Mouse (Mus musculus) heart, embryonic 11.5 days (tissue): ENCODE measurements around the gene Zfr2. TPM values are rescaled to one million over a fixed set of nuclear protein-coding genes. Genes with fewer than 3 reads are reported as not detected.
"Not testable (repeated sequence)": the region's sequence is repeated elsewhere in the genome, so short reads cannot be mapped to it uniquely, and the experiment has no call there.

Experiments
- ATAC-seq: fragments of 200-750 bp; cut with Nextera tagmentation; replicated peaks from 2 replicates; pipeline ENCODE4 v1.8.0; 2017; ENCODE audit warnings: moderate library complexity; ENCODE audit not compliant: insufficient number of reproducible peaks, low FRiP score, low TSS enrichment
- H3K27ac ChIP-seq: fragments of 300-500 bp; sonication (generic); 2 replicates; pipeline ENCODE4 v1.5.1; 2014; ENCODE audit warnings: mild to moderate bottlenecking, low read depth, low read length
- H3K27me3 ChIP-seq: fragments of 300-500 bp; sonication (generic); 2 replicates; pipeline ENCODE4 v1.6.1; 2014; ENCODE audit warnings: mild to moderate bottlenecking, low read length, mixed read lengths; ENCODE audit not compliant: control insufficient read depth, insufficient read depth
- H3K36me3 ChIP-seq: fragments of 300-500 bp; sonication (generic); 2 replicates; pipeline ENCODE4 v1.6.1; 2014; ENCODE audit warnings: mild to moderate bottlenecking, low read length, moderate library complexity, mixed read lengths; ENCODE audit not compliant: control insufficient read depth, insufficient read depth
- H3K4me1 ChIP-seq: fragments of 300-500 bp; sonication (generic); 2 replicates; pipeline ENCODE4 v1.6.1; 2014; ENCODE audit warnings: low read length; ENCODE audit not compliant: control insufficient read depth, insufficient read depth
- H3K4me2 ChIP-seq: fragments of 300-500 bp; sonication (generic); 2 replicates; pipeline ENCODE4 v1.6.1; 2014; ENCODE audit warnings: mild to moderate bottlenecking, moderate library complexity
- H3K4me3 ChIP-seq: fragments of 300-500 bp; sonication (generic); 2 replicates; pipeline ENCODE4 v1.5.1; 2014; ENCODE audit warnings: low read depth, low read length
- H3K9ac ChIP-seq: fragments of 300-500 bp; sonication (generic); 2 replicates; pipeline ENCODE4 v1.6.1; 2014; ENCODE audit warnings: mild to moderate bottlenecking, low read depth, low read length, moderate library complexity
- H3K9me3 ChIP-seq: fragments of 300-500 bp; sonication (generic); replicated peaks from 2 replicates; pipeline ENCODE4 v1.6.1; 2016; ENCODE audit warnings: low read length; ENCODE audit not compliant: control insufficient read depth
- WGBS: fragments of 180-500 bp; shearing (Covaris S2); extraction: QIAGEN DNeasy Blood & Tissue Kit; methylation state at CpG from one replicate; pipeline ENCODE4 v1.1.7; 2014; ENCODE audit not compliant: insufficient replicate concordance; 5-methylcytosine and 5-hydroxymethylcytosine counted together
- polyA plus RNA-seq: library from polyadenylated mRNA; unstranded; fragments of >200 nt; fragmentation: Nextera tagmentation; extraction: Ambion mirVana; gene quantifications from 2 replicates; pipeline ENCODE4 v1.2.1, GENCODE M21; 2014

The Zfr2 gene
- polyA plus RNA-seq, 1 experiment from 2014 or later, result 2.3 TPM

DNA sequence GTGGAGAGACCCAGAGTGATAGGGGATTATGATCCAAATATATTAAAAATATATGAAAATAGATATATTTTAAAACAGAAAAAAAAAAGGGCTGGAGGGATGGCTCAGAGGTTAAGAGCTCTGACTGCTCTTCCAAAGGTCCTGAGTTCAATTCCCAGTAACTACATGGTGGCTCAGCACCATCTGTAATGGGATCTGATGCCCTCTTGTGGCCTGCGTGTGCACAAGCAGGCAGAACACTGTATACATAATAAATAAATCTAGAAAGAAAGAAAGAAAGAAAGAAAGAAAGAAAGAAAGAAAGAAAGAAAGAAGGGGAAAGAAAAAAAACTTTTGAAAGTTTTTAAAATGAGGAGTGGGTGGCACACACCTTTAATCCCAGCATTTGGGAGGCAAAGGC lies 15.7 kb upstream of the Zfr2 start:
- H3K9me3 ChIP-seq, H3K9ac ChIP-seq, H3K4me2 ChIP-seq, H3K4me3 ChIP-seq, H3K27me3 ChIP-seq, ATAC-seq, H3K4me1 ChIP-seq, H3K27ac ChIP-seq, H3K36me3 ChIP-seq: not testable (repeated sequence)
- WGBS, result 12% methylated on average over 1 of the region's 1 CpGs

DNA sequence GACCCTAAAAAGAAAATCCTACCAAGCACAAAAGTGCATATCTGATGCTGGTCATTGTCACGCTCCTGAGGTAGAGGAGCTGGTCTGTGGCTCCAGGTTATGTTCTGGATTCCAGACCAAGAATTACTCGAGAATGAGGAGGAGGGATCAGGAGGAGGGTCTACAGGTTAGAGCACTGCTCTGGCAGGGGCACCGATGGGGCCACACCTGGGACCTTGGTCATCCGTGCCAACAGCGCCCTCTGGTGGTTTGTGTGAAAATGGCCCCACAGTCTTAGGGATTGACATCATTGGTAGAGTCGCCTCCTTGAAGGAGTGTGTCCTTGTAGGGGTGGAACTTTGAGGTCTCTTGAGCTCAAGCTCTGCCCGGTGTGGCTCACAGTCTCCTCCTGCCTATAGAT lies 15.0 kb upstream of the Zfr2 start:
- no peak for ATAC-seq
- H3K9me3 ChIP-seq, result no peaks in the 10 kb centered on the region
- no peak overlapping the region for H3K4me3 ChIP-seq
- H3K4me2 ChIP-seq, result no peak overlapping the region
- H3K27me3 ChIP-seq, result peaks cover 3% of the 10 kb centered on the region; the same call in 1 of the 2 replicates
- H3K27ac ChIP-seq, result no peak overlapping the region
- no peak overlapping the region for H3K9ac ChIP-seq
- no peaks in the 10 kb centered on the region for H3K36me3 ChIP-seq
- no peaks in the 10 kb centered on the region for H3K4me1 ChIP-seq
- WGBS, result 27% methylated on average over 7 of the region's 7 CpGs

DNA sequence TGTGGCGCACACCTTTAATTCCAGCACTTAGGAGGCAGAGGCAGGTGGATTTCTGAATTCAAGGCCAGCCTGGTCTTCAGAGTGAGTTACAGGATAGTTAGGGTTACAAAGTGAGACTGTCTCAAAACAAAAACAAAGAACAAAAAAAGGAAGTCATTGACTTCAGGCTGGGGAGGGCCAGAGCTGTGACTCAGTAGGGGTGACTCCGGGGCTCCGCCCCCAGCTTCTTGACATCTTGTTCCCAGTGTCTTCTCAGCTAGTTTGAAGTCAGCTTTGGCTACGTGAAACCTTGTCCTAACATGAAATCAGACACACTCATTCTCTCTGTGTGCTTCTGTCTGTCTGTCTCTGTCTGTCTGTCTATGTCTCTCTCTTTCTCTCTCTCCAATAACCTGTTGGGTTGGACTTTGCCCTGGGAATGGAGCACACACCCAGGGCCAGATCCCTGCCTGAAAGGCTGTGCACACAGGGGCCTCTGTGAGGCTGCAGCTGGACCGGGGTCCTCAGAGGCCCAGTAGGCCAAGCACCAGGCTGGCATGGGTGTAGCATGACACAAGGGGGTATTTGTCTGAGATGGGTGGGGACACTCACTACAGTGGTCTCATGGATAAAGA lies 11.4 kb upstream of the Zfr2 start:
- WGBS, result 76% methylated on average over 5 of the region's 5 CpGs
- H3K36me3 ChIP-seq, result no peaks in the 10 kb centered on the region
- no peak for ATAC-seq
- H3K9me3 ChIP-seq, result no peaks in the 10 kb centered on the region
- no peak overlapping the region for H3K4me3 ChIP-seq
- no peaks in the 10 kb centered on the region for H3K4me1 ChIP-seq
- no peak overlapping the region for H3K9ac ChIP-seq
- peaks cover 3% of the 10 kb centered on the region; the same call in 1 of the 2 replicates for H3K27me3 ChIP-seq
- no peak overlapping the region for H3K27ac ChIP-seq
- H3K4me2 ChIP-seq, result no peak overlapping the region

DNA sequence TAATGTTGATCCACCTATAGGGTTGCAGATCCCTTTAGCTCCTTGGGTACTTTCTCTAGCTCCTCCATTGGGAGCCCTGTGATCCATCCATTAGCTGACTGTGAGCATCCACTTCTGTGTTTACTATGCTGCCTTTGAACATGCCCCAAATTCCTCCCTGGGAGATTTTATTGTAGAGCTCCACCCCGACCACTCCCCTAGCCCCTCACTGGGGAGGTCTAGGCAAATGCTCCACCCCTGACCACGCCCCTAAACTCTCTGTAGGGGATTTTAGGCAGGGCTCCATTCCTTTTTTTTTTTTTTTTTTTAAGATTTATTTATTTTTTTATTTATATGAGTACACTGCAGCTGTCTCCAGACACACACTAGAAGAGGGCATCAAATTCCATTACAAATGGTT lies 9.2 kb upstream of the Zfr2 start:
- not testable (repeated sequence) for H3K9me3 ChIP-seq, ATAC-seq, H3K27ac ChIP-seq, H3K27me3 ChIP-seq, H3K36me3 ChIP-seq, H3K4me3 ChIP-seq, H3K4me1 ChIP-seq, H3K9ac ChIP-seq, H3K4me2 ChIP-seq
- WGBS, result 47% methylated on average over 2 of the region's 2 CpGs

DNA sequence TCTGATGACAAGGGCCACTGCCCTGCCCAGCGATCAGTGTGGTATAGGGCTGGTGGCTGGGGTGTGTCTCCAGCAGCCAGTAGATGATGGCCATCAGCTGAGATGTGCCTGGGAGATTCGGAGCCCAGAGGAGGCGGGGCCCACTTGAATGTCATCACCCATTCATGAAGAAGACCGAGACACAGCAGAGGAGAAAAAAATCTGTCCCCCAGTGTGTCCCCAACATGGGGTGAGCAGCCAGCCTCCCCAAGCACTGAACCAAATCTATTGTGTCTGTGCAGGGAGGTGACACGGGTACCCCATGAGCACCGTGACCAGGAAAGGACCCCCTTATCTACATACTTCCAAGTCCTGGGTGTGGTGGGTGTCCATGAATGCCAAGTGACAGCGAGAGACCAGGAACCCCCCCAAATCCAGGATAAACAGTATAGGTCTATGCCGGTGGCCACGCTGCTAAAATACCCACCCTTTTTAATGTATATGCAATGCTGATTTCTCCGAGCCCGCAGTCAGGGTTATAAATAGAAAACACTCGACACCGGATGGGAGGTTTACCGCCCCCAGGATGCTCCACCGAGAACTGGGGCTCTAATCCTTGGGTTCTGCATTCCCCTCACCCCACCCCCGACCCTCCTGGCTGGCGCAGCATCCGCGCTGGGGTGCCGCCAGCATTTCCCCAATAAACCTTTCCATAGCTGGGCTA lies 3.1 kb upstream of the Zfr2 start:
- Histone ChIP-seq H3K9me3 (no peaks in the 10 kb centered on the region), H3K4me3 (peak overlapping the region; percentile 16), H3K27ac (no peak overlapping the region), H3K27me3 (peaks cover 27% of the 10 kb centered on the region), H3K9ac (peak overlapping the region; percentile 34; the same call in 1 of the 2 replicates), H3K4me2 (peak overlapping the region; percentile 56), H3K4me1 (peaks cover 13% of the 10 kb centered on the region; the same call in 1 of the 2 replicates), H3K36me3 (no peaks in the 10 kb centered on the region)
- no peak for ATAC-seq
- WGBS, result 12% methylated on average over 20 of the region's 20 CpGs

DNA sequence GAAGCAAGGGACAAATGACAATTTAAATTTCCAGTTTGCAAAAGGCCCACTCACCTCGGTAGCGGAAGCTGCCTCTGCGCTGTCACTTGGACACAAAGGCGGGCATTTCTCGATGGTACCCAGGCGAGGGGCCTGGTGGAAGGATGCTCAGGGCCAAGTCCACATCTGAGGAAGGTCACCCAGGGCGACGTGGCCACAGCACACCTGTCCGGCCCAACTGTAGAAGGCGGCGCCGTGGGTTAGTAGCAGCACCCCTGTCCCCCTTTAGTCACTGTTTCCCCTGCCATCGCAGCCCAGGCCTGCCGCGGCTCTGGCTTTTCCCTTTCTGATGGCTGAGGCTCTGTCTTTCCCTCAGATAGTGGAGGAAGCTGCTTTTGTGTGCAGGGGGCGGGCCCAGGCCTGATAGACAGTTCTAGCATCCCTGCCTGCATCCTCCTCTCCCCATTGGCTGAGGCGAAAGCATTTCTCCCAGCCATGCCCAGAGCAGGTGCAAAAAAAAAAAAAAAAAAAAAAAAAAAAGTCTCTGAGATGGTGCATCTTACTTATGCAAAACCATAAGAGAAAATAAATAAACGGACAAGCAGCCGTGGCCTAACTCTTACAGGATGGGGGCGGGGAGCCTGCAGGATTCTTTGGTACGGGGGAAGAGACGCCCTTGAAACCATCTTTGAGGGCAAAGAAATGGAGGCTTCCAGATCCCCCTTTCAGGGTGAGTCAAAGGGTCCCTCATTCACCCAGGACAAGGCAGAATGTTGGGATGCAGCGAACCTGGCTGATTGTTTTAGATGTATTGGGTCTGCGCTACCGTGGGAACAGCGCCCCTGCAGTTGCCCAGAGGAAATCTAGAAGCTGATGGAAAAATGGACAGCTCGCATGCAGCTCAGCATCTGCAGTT lies 2.3 kb upstream of the Zfr2 start, which contains the start of gene Atcay:
TSS of gene Atcay (minus strand) at position 396 of the 895 bp plus-strand sequence.
- 17% methylated on average over 27 of the region's 27 CpGs for WGBS
- no peak for ATAC-seq
- no peak within 1 kb of the TSS for H3K27ac ChIP-seq
- no peaks in the 10 kb centered on the region for H3K9me3 ChIP-seq
- H3K36me3 ChIP-seq, result no peaks in the 10 kb centered on the region
- peaks cover 27% of the 10 kb centered on the region for H3K27me3 ChIP-seq
- peak within 1 kb of the TSS; percentile 34; the same call in 1 of the 2 replicates for H3K9ac ChIP-seq
- H3K4me3 ChIP-seq, result peak within 1 kb of the TSS; percentile 16
- H3K4me1 ChIP-seq, result peaks cover 13% of the 10 kb centered on the region; the same call in 1 of the 2 replicates
- H3K4me2 ChIP-seq, result peak within 1 kb of the TSS; percentile 56

DNA sequence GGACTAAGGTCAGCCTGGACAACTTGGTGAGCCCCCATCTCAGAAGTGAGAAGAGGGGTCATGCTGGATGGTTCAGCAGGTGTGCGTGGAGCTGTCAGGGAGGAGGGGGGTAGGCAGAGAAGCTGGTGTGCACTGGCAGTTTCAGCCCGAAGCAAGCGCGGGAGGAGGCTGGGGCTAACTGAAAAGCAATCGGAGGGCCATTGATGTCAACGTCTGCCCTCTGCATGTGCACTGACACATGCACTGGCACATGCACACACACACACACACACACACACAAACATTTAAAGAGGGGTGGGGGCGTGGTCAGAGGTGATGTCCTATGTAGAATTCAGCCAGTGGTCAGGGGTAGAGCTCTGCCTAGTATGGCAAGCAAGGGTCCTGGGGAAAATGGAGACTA lies 1.5 kb upstream of the Zfr2 start:
- H3K4me2 ChIP-seq, result no peak overlapping the region
- no peaks in the 10 kb centered on the region for H3K9me3 ChIP-seq
- peaks cover 13% of the 10 kb centered on the region; the same call in 1 of the 2 replicates for H3K4me1 ChIP-seq
- H3K36me3 ChIP-seq, result no peaks in the 10 kb centered on the region
- 51% methylated on average over 7 of the region's 7 CpGs for WGBS
- H3K27me3 ChIP-seq, result peaks cover 27% of the 10 kb centered on the region
- ATAC-seq, result no peak
- H3K27ac ChIP-seq, result no peak overlapping the region
- no peak overlapping the region for H3K4me3 ChIP-seq
- H3K9ac ChIP-seq, result no peak overlapping the region

DNA sequence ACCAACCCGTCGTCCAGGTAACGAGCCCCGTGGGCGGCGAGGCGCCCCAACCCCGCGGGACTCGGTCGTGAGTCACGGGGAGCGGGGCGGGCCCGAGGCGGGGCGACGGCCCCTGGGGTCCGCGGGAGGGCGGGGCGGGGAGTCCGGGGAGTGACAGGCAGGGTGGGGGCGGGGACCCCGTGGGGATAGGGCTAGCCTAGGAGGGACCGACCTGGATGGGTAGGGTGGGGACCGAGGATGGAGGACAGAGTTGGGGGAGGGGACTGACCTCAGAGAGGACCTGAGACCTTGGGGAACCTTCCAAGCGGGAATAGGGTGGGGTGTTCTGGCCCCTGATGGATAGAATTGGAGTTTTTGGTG lies 251 bp downstream of the Zfr2 start:
- WGBS, result 0% methylated on average over 21 of the region's 28 CpGs
- Histone ChIP-seq H3K27me3 (peaks cover 36% of the 10 kb centered on the region), H3K4me2 (peak overlapping the region; percentile 64), H3K4me3 (peak overlapping the region; percentile 79), H3K9me3 (no peaks in the 10 kb centered on the region), H3K36me3 (no peaks in the 10 kb centered on the region), H3K4me1 (peaks cover 13% of the 10 kb centered on the region; the same call in 1 of the 2 replicates), H3K9ac (peak overlapping the region; percentile 82), H3K27ac (peak overlapping the region; percentile 31)
- ATAC-seq, result peak; percentile 67
